Mouse (Mus musculus): ENCODE results near the gene Ache.
"Not testable (repeated sequence)": the region's sequence is repeated elsewhere in the genome, so short reads cannot be mapped to it uniquely, and the experiment has no call there.

Ache gene

GRCm38 (mm10) chr5:137287032-137287952, at the start of gene Ache:
Gene Ache (plus strand): TSS chr5:137287519.
- peak; percentile 90 for DNase-seq

- DNase-seq: no peak
Measured at GRCm38 (mm10) chr5:137263897-137264720, 23.2 kb upstream of the Ache start.

DNA sequence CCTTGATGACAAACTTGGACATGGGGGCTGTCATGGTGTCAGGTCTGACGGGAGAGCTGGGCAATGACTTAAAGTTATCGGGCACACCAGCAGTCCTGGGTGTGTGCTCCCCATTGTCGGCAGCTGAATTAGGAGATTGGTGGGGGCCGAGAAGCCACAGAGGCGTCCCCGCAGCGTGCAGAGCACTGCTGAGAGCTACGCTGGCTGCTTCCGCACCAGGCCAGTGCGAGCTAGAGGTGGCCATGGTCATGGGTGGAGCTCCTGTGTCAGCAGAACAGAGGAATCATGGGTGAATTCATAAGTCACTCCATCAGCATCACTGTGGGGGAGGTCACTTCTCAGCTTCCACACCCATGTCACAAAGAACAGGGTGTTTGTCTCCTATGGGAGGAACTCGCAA, 22.5 kb upstream of the Ache start:
- no peak for DNase-seq

DNA sequence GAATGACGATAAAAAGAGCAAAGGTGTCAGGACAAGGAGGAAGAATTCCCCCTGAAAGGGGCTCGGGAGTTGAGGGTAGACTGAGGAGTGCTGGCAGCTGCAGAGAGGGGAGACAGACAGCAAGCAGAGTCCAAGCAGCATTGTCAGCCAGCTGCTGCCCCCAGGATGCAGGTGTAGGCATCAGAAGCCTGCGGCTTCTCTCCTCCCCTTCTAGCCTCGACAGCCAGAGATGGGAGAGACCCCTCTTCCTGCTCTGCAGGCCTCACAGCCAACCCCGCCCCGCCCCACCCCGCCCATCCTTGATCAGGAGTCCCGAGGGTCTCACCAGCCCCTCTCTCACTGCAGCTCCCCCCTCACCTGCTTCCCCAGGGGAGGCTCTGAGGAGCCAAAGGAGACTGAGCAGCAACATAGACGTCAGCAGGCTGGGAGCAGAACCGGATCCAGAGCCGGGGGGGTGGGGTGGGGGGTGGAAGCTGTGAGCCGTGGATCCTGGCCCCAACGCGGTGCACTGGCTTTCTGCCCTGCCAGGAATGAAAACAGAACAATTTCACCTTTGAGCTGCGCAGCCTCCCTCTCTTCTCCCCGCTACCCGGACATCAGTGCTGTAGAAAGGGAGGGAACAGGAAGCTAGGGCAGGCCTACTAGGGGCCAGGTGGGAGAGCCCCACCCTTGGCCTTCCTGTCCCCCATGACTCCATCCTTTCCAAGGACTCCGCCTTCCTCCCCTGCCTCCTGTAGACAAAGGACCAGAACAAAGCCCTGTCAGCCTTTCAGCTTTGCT, 19.0 kb upstream of the Ache start:
- no peak for DNase-seq

DNA sequence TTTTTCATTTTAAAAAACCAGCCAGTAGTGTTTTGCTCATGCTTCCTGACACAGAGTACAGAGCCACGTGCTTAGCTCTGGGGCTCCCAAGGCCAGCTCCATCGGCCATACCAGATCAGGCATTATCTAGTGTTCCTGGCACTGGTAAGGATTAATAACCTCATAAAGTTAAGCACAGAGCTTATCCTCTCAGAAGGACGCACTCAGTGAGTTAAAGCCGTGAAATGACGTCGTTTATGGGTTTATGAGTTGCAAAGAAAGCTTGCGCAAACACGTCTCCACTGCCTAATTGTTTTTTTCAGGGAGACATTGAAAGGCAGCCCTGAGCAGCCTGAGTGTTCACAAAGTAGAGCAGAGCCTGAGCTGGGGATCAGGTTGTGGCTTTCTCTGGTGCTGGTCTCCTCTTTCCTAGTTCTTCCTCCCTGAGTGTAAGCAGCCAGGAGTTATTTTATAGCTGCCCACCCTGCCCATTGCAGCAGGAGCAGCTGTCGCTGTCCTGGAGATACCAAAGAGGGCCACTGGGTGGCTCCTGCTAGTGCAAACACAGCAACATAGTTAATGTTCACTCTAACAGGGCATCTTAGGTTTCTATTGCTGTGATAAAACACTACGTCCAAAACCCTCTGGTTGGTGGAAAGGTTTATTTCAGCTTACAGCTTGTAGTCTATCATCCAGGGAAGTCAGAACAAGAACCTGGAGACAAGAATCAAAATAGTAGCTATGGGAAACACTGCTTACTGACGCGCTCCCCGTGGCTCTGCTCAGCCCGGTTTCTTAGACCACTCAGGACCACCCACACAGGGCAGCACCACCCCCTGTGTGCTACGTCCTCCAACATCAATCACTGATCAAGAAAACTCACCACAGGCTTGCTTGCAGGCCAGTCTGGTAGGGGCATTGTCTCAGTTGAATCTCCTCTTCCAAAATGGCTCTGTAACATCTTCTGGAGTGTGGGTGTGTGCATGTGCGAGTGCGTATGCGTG, 9.7 kb upstream of the Ache start:
- DNase-seq: peak; percentile 63 to 65

DNA sequence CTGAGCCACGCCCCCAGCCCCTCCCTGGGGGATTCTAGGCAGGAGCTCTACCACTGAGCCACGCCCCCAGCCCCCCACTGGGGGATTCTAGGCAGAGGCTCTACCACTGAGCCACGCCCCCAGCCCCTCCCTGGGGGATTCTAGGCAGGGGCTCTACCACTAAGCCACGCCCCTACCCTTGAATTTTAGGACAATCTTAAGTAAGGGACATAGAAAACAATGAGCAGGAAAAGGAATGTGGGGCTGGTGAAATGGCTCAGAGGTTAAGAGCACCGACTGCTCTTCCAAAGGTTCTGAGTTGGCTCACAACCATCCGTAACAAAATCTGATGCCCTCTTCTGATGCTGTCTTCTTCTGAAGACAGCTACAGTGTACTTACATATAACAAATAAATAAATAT, 2.9 kb upstream of the Ache start:
- DNase-seq: not testable (repeated sequence)

DNA sequence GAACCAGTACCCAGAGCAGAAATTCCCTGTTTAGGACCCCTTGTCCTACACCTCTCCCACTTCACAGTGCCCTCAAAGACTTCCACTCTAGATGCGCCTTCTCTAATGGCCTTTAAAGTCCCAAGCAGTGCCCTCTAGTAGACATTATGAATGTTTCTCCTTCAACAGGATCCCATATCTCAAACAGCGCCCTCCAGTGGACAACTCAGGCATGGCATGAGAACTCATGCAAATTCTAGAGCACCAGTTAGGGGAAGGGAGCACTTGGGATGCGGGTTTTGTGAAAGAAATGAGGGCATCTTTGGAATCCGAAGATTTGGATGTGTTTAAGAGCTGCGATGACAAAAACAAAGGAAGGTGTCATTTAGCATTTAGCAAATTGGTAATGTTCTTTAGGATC, 2.3 kb upstream of the Ache start:
- peak; percentile 71 to 87 for DNase-seq

DNA sequence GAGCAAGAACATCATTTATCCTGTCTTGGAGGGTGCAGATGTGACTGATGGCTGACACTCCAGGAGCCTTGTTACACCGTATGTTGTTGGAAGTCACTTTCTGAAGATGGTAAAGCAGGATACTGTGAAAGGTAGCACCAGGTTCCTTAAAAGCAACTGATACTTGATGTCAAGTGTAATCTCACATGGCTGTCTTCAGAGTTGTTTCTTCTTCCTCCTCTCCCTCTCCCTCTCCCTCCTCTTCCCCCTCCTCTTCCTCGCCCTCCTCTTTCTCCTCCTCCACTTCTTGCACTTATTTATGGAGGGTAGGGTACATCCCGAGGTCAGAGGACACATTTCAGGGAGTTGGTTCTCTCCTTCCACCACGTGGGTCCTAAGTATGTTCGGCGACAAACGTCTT, 1.3 kb upstream of the Ache start:
- DNase-seq: no peak

- peak; percentile 96 to 97 for DNase-seq
Measured at GRCm38 (mm10) chr5:137286655-137287031, 676 bp upstream of the Ache start.

- DNase-seq: peak; percentile 66 to 69
Measured at GRCm38 (mm10) chr5:137287953-137288743, 829 bp downstream of the Ache start.

GRCm38 (mm10) chr5:137288999-137289470, 1.7 kb downstream of the Ache start:
- peak; percentile 85 to 87 for DNase-seq

GRCm38 (mm10) chr5:137289591-137290365, 2.5 kb downstream of the Ache start:
- DNase-seq: peak in 1 of 2 experiments; percentile 11

DNA sequence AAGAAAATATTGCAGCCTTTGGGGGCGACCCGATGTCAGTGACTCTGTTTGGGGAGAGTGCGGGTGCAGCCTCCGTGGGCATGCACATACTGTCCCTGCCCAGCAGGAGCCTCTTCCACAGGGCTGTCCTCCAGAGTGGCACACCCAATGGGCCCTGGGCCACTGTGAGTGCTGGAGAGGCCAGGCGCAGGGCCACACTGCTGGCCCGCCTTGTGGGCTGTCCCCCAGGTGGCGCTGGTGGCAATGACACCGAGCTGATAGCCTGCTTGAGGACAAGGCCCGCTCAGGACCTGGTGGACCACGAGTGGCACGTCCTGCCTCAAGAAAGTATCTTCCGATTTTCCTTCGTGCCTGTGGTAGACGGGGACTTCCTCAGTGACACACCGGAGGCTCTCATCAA, 3.4 kb downstream of the Ache start:
- peak; percentile 72 to 75 for DNase-seq

- DNase-seq: no peak
Measured at GRCm38 (mm10) chr5:137291381-137291926, 4.1 kb downstream of the Ache start.

DNA sequence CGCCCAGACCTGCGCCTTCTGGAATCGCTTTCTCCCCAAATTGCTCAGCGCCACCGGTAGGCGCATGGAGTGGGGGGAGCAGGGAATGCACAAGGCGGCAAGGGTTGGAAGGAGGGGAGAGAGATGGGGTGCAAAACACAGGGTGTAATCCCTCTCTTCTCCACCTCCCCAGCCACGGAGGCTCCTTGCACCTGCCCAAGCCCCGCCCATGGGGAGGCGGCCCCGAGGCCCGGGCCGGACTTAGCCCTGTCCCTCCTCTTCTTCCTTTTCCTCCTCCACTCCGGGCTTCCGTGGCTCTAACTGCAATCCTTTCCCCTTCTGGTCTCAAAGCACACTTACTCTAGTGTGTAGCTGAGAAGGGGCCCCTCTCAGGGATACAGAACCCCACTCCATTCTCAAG, 6.0 kb downstream of the Ache start:
- DNase-seq: peak; percentile 78 to 82

GRCm38 (mm10) chr5:137293839-137294743, 6.8 kb downstream of the Ache start, which contains the start of gene Ufsp1:
Gene Ufsp1 (plus strand): TSS chr5:137294629.
- DNase-seq: peak; percentile 98

DNA sequence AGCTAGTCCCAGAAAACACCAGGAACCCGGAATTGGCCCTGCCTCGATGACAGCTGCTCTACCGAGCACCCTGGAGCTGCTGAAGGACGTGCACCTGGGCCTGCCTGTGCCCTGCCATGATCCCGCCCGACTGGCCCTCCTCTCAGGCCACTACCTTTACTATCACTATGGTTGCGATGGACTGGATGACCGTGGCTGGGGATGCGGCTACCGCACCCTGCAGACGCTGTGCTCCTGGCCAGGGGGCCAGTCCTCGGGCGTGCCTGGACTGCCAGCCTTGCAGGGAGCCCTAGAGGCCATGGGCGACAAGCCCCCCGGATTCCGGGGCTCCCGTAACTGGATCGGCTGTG, 7.4 kb downstream of the Ache start:
- no peak for DNase-seq

- no peak for DNase-seq
Measured at GRCm38 (mm10) chr5:137295296-137295695, 8.0 kb downstream of the Ache start.

Data from cerebellum, postnatal 10 days (tissue).